Mouse (Mus musculus) heart, postnatal 0 days (tissue): ENCODE results near the gene Sntg2.

Experiments
- CTCF ChIP-seq: IDR thresholded peaks from 2 replicates; pipeline ENCODE4 v1.5.1; 2016; ENCODE audit warnings: antibody characterized with exemption, control low read depth, low read depth
- EP300 ChIP-seq: IDR thresholded peaks from 2 replicates; pipeline ENCODE4 v1.6.1; 2016; ENCODE audit warnings: antibody characterized with exemption, low read depth

GRCm38 (mm10) chr12:30244194-30244593, 129.0 kb downstream of the Sntg2 start:
- TF ChIP-seq CTCF = no peak
- no peak for TF ChIP-seq EP300
